Comparison of ENCODE assay signal across 27 mouse cellular contexts in genomic region chr9:64644129-64644528, GRCm38 (mm10).
DNase-seq lines count a peak whose midpoint lies in the region; ATAC-seq and TF ChIP-seq lines count a peak whose summit lies in the region.
"Had no signal": no experiment of that assay in that cellular context is flagged by ENCODE, and none has a peak within 500 bp of the region (broad histone marks: within the 10 kb centered on the region; RNA-seq: fewer than 3 reads in every experiment).

No protein-coding gene starts in this region.

- H3K4me1 ChIP-seq in neural tube, embryonic 13.5 days (replicated peaks), result peaks cover 17% of the 10 kb centered on the region
- 0 out of 2 replicates have a peak, but pooled peaks cover 3% of the 10 kb centered on the region for H3K4me1 ChIP-seq in intestine, postnatal 0 days (replicated peaks; ENCODE audit: control insufficient read depth, insufficient read depth, low read length)
- peaks cover 12% of the 10 kb centered on the region; the same call in 1 of the 2 replicates for H3K4me1 ChIP-seq in kidney, embryonic 16.5 days (ENCODE audit: insufficient read depth, low read length)
- H3K4me1 ChIP-seq: embryonic facial prominence, embryonic 12.5 days; forebrain, embryonic 13.5 days; heart, embryonic 15.5 days; liver, embryonic 13.5 days had no signal

- H3K9me3 ChIP-seq in neural tube, embryonic 13.5 days, result no peaks in the 10 kb centered on the region
- no peaks in the 10 kb centered on the region for H3K9me3 ChIP-seq in intestine, postnatal 0 days (ENCODE audit: control insufficient read depth)
- H3K9me3 ChIP-seq in kidney, embryonic 16.5 days (ENCODE audit: low read length), result no peaks in the 10 kb centered on the region
- H3K9me3 ChIP-seq: embryonic facial prominence, embryonic 12.5 days; forebrain, embryonic 13.5 days; heart, embryonic 15.5 days; hindbrain, embryonic 15.5 days; liver, embryonic 13.5 days; megakaryocyte, embryonic 14.5 days; midbrain, embryonic 15.5 days had no signal

- TF ChIP-seq CTCF in intestine, postnatal 0 days (IDR thresholded peaks at IDR 0.05; ENCODE audit: low read depth), result no peak

- H3K9ac ChIP-seq in neural tube, embryonic 13.5 days, result no peak overlapping the region
- H3K9ac ChIP-seq in intestine, postnatal 0 days (ENCODE audit: low read depth, low read length), result no peak overlapping the region
- no peak overlapping the region for H3K9ac ChIP-seq in kidney, embryonic 16.5 days (replicated peaks; ENCODE audit: low read length)
- H3K9ac ChIP-seq: embryonic facial prominence, embryonic 12.5 days; forebrain, embryonic 13.5 days; heart, embryonic 15.5 days; hindbrain, embryonic 15.5 days; liver, embryonic 13.5 days; midbrain, embryonic 15.5 days had no signal

- no peak for DNase-seq in neural tube, embryonic 10.5 days (ENCODE audit: extremely low spot score, low spot score)
- peak; percentile 86 for DNase-seq in yolk sac, embryonic 10.5 days (ENCODE audit: low spot score)
- DNase-seq in cerebellum, postnatal 4 days (ENCODE audit: low spot score in 2 of 2), result no peak
- no peak for DNase-seq in cerebellum, adult 18-20 months
- no peak for DNase-seq in cerebellum, adult 9-11 months
- DNase-seq: adrenal gland, postnatal 14 days; cerebellum, postnatal 14 days; gastrocnemius, postnatal 36 days; heart, adult 2 months; heart, postnatal 36 days; liver, embryonic 13.5 days; lung, adult 2 months; lung, postnatal 14 days; thymus, postnatal 25 days had no signal

- no peak; the same call in 1 of the 2 replicates for ATAC-seq in neural tube, embryonic 13.5 days (ENCODE audit: low read depth)
- peak; percentile 83 for ATAC-seq in intestine, postnatal 0 days
- ATAC-seq in kidney, embryonic 16.5 days (ENCODE audit: low FRiP score, low TSS enrichment), result peak; percentile 63
- ATAC-seq: forebrain, embryonic 13.5 days; midbrain, embryonic 15.5 days; Patski had no signal

- H3K27ac ChIP-seq in neural tube, embryonic 13.5 days (replicated peaks), result 0 out of 2 replicates have a peak overlapping the region, but pooled peaks have one; percentile 19
- no peak overlapping the region for H3K27ac ChIP-seq in intestine, postnatal 0 days (ENCODE audit: low read depth, low read length)
- H3K27ac ChIP-seq in kidney, embryonic 16.5 days (ENCODE audit: low read length), result 0 out of 2 replicates have a peak overlapping the region, but pooled peaks have one; percentile 8
- H3K27ac ChIP-seq: embryonic facial prominence, embryonic 12.5 days; forebrain, embryonic 13.5 days; heart, adult 2 months; heart, embryonic 15.5 days; hindbrain, embryonic 15.5 days; kidney, postnatal 0 days; left cerebral cortex, adult 2 months; liver, embryonic 13.5 days; midbrain, embryonic 15.5 days had no signal

- no peak overlapping the region for H3K4me2 ChIP-seq in neural tube, embryonic 13.5 days
- H3K4me2 ChIP-seq in intestine, postnatal 0 days (replicated peaks; ENCODE audit: low read depth), result no peak overlapping the region; the same call in 1 of the 2 replicates
- no peak overlapping the region for H3K4me2 ChIP-seq in kidney, embryonic 16.5 days (replicated peaks; ENCODE audit: low read depth, low read length)
- H3K4me2 ChIP-seq: embryonic facial prominence, embryonic 12.5 days; forebrain, embryonic 13.5 days; heart, embryonic 15.5 days; hindbrain, embryonic 15.5 days; liver, embryonic 13.5 days; midbrain, embryonic 15.5 days had no signal

- 19% methylated on average over 7 of the region's 7 CpGs for WGBS in neural tube, embryonic 13.5 days
- WGBS in intestine, postnatal 0 days, result 11% methylated on average over 7 of the region's 7 CpGs
- 15% methylated on average over 7 of the region's 7 CpGs for WGBS in kidney, embryonic 16.5 days

- H3K27me3 ChIP-seq in neural tube, embryonic 13.5 days, result peaks cover 24% of the 10 kb centered on the region
- no peaks in the 10 kb centered on the region for H3K27me3 ChIP-seq in intestine, postnatal 0 days (replicated peaks; ENCODE audit: control insufficient read depth, insufficient read depth, low read length)
- peaks cover 5% of the 10 kb centered on the region; the same call in 1 of the 2 replicates for H3K27me3 ChIP-seq in kidney, embryonic 16.5 days (ENCODE audit: insufficient read depth, low read length)
- H3K27me3 ChIP-seq: Patski had no signal

- no peaks in the 10 kb centered on the region for H3K36me3 ChIP-seq in neural tube, embryonic 13.5 days
- H3K36me3 ChIP-seq in intestine, postnatal 0 days (ENCODE audit: control insufficient read depth, insufficient read depth), result no peaks in the 10 kb centered on the region
- H3K36me3 ChIP-seq in kidney, embryonic 16.5 days (ENCODE audit: insufficient read depth, low read length), result no peaks in the 10 kb centered on the region
- H3K36me3 ChIP-seq: embryonic facial prominence, embryonic 12.5 days; heart, embryonic 15.5 days; hindbrain, embryonic 15.5 days; liver, embryonic 13.5 days; midbrain, embryonic 15.5 days had no signal

- no peak overlapping the region for H3K4me3 ChIP-seq in neural tube, embryonic 13.5 days
- H3K4me3 ChIP-seq in intestine, postnatal 0 days (ENCODE audit: low read depth, low read length), result no peak overlapping the region
- H3K4me3 ChIP-seq in kidney, embryonic 16.5 days (ENCODE audit: low read length), result no peak overlapping the region
- H3K4me3 ChIP-seq: embryonic facial prominence, embryonic 12.5 days; erythroblast, embryonic 14.5 days; forebrain, embryonic 13.5 days; heart, adult 2 months; heart, embryonic 15.5 days; hindbrain, embryonic 15.5 days; left cerebral cortex, adult 2 months; liver, embryonic 13.5 days; megakaryocyte, embryonic 14.5 days; midbrain, embryonic 15.5 days had no signal
